Mouse (Mus musculus): ENCODE measurements around the gene Lmntd1. TPM values are rescaled to one million over a fixed set of nuclear protein-coding genes. Genes with fewer than 3 reads are reported as not detected.

Lmntd1 gene
- total RNA-seq, 2 experiments from 2014 or later = 2.0 to 2.3 TPM

- no peak for DNase-seq (ENCODE audit: low spot score in 2 of 2)
- TF ChIP-seq CTCF (conservative IDR thresholded peaks at IDR 0.05) = no peak
- Histone ChIP-seq H3K27ac (0 out of 2 replicates have a peak overlapping the region, but pooled peaks have one; percentile 23), H3K4me3 (no peak overlapping the region)
Observed at GRCm38 (mm10) chr6:145568701-145569100, 45.4 kb downstream of the Lmntd1 start.

GRCm38 (mm10) chr6:145567832-145568231 lies 46.3 kb downstream of the Lmntd1 start:
- no peak for TF ChIP-seq CTCF (conservative IDR thresholded peaks at IDR 0.05)
- Histone ChIP-seq H3K4me3 (no peak overlapping the region), H3K27ac (no peak overlapping the region)
- no peak for DNase-seq (ENCODE audit: low spot score in 2 of 2)

DNA sequence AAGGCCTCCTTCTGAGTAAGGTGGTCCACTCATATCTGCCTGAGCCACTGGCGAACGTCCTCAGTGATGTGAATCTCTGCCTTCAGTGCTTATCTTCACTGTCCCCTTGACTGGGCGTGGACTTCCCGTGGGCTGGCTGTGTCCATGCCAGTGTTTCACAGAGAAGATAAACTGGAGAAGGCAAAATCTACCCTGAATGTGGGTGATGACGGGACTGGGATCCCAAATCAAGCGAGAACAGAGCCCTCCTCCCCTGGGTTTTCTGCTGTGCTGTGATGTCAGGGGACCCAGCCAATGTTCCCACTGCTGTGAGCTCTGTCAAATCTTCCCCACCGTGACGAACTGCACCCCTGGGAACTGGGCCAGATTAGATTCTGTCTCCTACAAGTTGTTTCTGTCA lies 46.8 kb downstream of the Lmntd1 start:
- H3K27ac ChIP-seq = no peak overlapping the region
- TF ChIP-seq CTCF (conservative IDR thresholded peaks at IDR 0.05) = no peak
- DNase-seq (ENCODE audit: low spot score in 2 of 2) = no peak
- H3K4me3 ChIP-seq = no peak overlapping the region

GRCm38 (mm10) chr6:145565663-145566062 lies 48.5 kb downstream of the Lmntd1 start:
- no peak for TF ChIP-seq CTCF (conservative IDR thresholded peaks at IDR 0.05)
- Histone ChIP-seq H3K4me3 (no peak overlapping the region), H3K27ac (no peak overlapping the region)
- DNase-seq (ENCODE audit: low spot score in 2 of 2) = no peak

DNA sequence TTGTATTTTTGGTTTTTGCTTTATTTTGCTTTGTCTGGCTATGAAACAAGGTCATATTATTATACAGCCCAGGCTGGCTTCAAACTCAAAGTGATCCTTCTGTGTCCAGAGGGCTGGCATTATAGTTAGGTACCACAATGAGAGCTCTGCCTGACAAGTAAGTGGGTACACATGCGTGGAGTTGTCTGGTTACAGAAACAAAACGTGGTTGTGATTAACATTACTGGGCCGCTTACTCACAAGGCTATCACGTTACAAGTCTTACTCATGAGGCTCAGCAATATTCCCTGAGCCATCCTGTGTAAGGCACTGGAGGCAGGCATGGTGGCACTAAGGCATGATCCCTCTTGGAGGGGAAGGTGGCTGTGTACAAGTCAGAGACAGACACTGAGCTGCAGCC lies 49.4 kb downstream of the Lmntd1 start:
- no peak for TF ChIP-seq CTCF (conservative IDR thresholded peaks at IDR 0.05)
- no peak overlapping the region for H3K27ac ChIP-seq

DNA sequence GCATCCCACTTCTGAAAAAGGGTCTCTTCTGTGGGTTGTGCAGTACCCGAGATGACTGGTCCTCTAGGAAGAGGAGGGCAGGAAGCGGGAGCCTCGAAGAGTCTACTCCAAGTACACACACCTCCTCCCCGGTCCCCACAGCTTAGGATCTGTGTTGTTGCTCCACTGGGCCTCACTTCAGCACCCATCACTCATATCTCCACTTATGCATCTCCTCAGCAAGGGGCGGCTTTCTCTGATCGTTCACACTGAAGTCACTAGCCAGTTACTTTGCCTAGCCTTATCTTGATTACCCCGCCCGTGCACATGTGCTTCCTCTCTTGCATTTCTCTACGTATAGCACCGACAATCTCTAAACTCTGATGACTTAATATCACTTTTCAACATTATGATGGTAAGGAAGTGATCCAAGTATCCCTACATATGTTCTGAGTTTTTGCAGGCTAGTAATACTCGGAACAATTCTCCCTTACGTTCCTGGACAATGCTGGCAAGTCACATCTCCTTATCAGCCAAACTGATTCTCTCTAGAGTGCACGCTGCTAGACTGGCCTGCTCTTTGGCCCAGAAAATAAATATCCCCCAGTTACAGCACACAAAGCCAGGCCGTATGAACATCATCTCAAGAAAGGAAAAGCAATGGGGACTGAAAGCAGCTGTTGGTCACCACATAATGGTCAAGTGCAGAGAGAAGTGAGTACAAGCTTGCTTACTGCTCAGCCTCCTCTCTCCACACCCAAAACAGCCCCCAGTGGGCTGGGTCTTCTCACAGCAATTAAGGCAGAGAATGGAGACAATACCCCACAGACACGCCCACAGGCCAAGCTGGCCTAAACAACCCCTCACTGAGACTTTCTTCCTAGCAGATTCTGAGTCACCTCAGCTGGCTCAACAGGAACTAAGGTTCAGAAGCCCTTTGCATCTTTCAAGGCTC lies 56.8 kb downstream of the Lmntd1 start:
- no peak for DNase-seq (ENCODE audit: low spot score in 2 of 2)
- H3K27ac ChIP-seq = no peak overlapping the region
- no peak for TF ChIP-seq CTCF (conservative IDR thresholded peaks at IDR 0.05)
- no peak overlapping the region for H3K4me3 ChIP-seq

More for the DNA sequence above, 49.4 kb downstream of the Lmntd1 start:
- DNase-seq (ENCODE audit: low spot score in 2 of 2) = no peak
- H3K4me3 ChIP-seq = no peak overlapping the region

DNA sequence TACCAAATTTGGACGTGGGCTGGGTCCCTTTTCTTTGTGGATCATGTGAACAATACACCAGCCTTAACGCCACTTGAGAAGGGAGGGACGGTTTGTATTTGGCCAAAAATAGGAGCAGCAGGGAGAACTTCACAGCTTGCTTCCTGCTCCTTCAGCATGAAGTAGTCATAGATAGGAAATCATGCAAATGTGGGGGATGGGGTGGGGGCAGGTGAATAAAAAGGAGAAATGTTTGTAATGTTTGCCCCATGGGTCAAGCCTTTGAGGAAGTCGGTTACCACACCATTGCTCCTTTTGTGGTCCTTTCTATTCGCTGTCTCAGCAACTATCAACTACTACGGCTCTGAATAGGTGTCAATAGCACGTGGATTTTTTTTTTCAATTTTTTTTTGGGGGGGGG lies 60.9 kb downstream of the Lmntd1 start:
- no peak overlapping the region for H3K27ac ChIP-seq
- no peak overlapping the region for H3K4me3 ChIP-seq
- DNase-seq (ENCODE audit: low spot score in 2 of 2) = no peak
- TF ChIP-seq CTCF (conservative IDR thresholded peaks at IDR 0.05) = no peak

GRCm38 (mm10) chr6:145552817-145553216 lies 61.3 kb downstream of the Lmntd1 start:
- Histone ChIP-seq H3K4me3 (no peak overlapping the region), H3K27ac (no peak overlapping the region)
- no peak for DNase-seq (ENCODE audit: low spot score in 2 of 2)
- no peak for TF ChIP-seq CTCF (conservative IDR thresholded peaks at IDR 0.05)

DNA sequence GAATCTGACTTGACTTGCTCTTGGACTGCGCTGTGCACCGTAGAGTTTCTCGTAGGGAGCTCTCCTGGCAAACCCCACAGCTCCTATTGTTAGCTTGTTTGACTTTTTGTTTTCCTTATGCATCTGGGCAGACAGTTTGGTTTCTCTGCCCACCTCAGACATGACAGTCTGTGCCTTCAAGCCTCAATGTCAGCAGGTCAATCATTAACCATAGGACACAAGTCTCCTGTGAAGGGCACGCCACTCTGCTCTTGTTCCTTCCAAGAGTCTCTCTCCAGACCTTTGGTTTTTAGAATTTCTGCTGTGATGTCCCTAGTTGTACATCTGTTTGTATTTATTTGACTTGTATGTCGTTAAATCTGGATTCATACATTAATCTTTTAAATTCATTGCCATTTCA lies 63.1 kb downstream of the Lmntd1 start:
- Histone ChIP-seq H3K27ac (no peak overlapping the region), H3K4me3 (no peak overlapping the region)
- no peak for TF ChIP-seq CTCF (conservative IDR thresholded peaks at IDR 0.05)
- no peak for DNase-seq (ENCODE audit: low spot score in 2 of 2)

DNA sequence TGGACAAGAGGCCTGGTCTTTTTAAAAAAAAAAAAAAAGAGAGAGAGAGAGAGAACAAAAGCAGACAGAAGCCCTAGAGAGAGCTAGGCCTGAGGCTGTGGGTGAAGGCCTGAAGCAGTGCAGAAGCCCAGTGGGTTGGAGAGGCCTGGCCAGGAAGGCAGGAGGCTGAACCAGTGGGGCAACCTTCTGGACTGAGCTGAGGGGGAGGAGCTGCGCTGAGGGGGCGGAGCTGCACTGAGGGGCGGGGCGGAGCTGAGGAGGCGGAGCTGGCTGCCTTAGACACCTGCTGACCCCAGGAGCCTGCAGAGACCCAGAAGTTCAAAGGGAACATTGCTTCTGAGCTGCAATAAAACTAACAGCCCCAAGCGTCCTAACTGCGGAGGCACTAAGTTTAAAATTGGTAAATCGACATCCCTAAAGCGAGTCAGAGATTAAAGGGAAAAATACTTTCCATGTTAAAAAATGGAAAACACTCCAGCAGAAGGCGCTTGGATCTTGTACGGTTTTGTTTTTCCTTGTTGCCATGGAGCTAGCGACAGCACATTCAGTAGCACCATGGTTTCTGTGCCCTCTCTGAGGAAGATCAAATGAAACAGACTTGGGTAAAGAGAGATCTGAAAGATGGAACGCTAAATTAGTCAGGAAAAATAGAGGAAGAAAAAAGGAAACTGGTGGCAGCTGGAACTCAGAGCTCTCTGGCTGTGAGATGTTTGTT lies 68.0 kb downstream of the Lmntd1 start:
- peak; percentile 51 for TF ChIP-seq CTCF (conservative IDR thresholded peaks at IDR 0.05)
- Histone ChIP-seq H3K27ac (no peak overlapping the region), H3K4me3 (no peak overlapping the region)
- DNase-seq (ENCODE audit: low spot score in 2 of 2) = peak in 1 of 2 experiments; percentile 26

DNA sequence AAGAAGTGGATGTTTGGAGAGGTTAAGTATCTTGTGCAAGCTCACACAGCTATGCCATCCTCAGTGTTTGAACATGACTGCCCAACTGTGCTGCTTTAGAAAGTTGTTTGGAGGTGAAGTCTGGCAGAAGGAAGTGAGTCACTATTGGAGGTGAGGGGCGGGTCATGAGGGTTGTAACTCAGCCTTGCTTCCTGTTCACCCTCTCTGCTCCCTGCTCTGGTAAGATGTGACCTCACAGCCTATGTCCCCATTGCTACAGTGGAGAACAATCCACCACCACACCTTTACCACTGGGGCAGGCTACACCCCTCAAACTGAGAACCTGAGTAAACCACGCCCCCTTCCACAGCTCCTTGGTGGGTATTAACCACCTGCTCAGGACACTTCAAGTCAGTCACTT lies 69.3 kb downstream of the Lmntd1 start:
- no peak for DNase-seq (ENCODE audit: low spot score in 2 of 2)
- no peak overlapping the region for H3K4me3 ChIP-seq
- no peak overlapping the region for H3K27ac ChIP-seq
- TF ChIP-seq CTCF (conservative IDR thresholded peaks at IDR 0.05) = no peak

- no peak for DNase-seq (ENCODE audit: low spot score in 2 of 2)
- Histone ChIP-seq H3K4me3 (no peak overlapping the region), H3K27ac (no peak overlapping the region)
- TF ChIP-seq CTCF (conservative IDR thresholded peaks at IDR 0.05) = no peak
Observed at GRCm38 (mm10) chr6:145544304-145544703, 69.8 kb downstream of the Lmntd1 start.

GRCm38 (mm10) chr6:145539568-145539859 lies 74.6 kb downstream of the Lmntd1 start:
- no peak for TF ChIP-seq CTCF (conservative IDR thresholded peaks at IDR 0.05)
- no peak overlapping the region for H3K4me3 ChIP-seq
- no peak for DNase-seq (ENCODE audit: low spot score in 2 of 2)
- H3K27ac ChIP-seq = no peak overlapping the region

Measured in layer of hippocampus, adult 2 months (tissue).